Mouse (Mus musculus): ENCODE data around the gene Pole.

The Pole gene

GRCm38 (mm10) chr5:110285770-110286445 lies at the start of gene Pole, which contains the start of gene Pxmp2:
TSS of gene Pole (plus strand) at chr5:110286306.
TSS of gene Pxmp2 (minus strand) at chr5:110286186.
- DNase-seq = peak; percentile 91

- no peak for DNase-seq
These were observed 42.0 kb upstream of the Pole start for GRCm38 (mm10) chr5:110244091-110244490.

- DNase-seq = no peak
These were observed 19.2 kb upstream of the Pole start for GRCm38 (mm10) chr5:110266941-110267340.

- peak; percentile 90 for DNase-seq
These were observed 16.7 kb upstream of the Pole start, which contains the start of gene Pgam5 for GRCm38 (mm10) chr5:110269141-110270101. TSS of gene Pgam5 (minus strand) at chr5:110269913.

- no peak for DNase-seq
These were observed 15.9 kb upstream of the Pole start for GRCm38 (mm10) chr5:110270242-110270641.

GRCm38 (mm10) chr5:110274147-110274546 lies 12.0 kb upstream of the Pole start:
- no peak for DNase-seq

GRCm38 (mm10) chr5:110274846-110275245 lies 11.3 kb upstream of the Pole start:
- no peak for DNase-seq

- DNase-seq = no peak
These were observed 9.7 kb upstream of the Pole start for GRCm38 (mm10) chr5:110276391-110276790.

- no peak for DNase-seq
These were observed 9.2 kb upstream of the Pole start for GRCm38 (mm10) chr5:110276910-110277309.

- no peak for DNase-seq
These were observed 4.1 kb upstream of the Pole start for GRCm38 (mm10) chr5:110281984-110282383.

- DNase-seq = peak; percentile 69
These were observed 1.6 kb upstream of the Pole start for GRCm38 (mm10) chr5:110284536-110284935.

GRCm38 (mm10) chr5:110285156-110285555 lies 950 bp upstream of the Pole start:
- DNase-seq = peak; percentile 53

- DNase-seq = no peak
These were observed 459 bp downstream of the Pole start for GRCm38 (mm10) chr5:110286446-110287083.

- no peak for DNase-seq
These were observed 974 bp downstream of the Pole start for GRCm38 (mm10) chr5:110287084-110287475.

GRCm38 (mm10) chr5:110291649-110292048 lies 5.5 kb downstream of the Pole start:
- no peak for DNase-seq

GRCm38 (mm10) chr5:110296637-110297036 lies 10.5 kb downstream of the Pole start:
- no peak for DNase-seq

GRCm38 (mm10) chr5:110300591-110300990 lies 14.5 kb downstream of the Pole start:
- DNase-seq = no peak

GRCm38 (mm10) chr5:110308861-110309260 lies 22.8 kb downstream of the Pole start:
- DNase-seq = no peak

- DNase-seq = no peak
These were observed 27.0 kb downstream of the Pole start for GRCm38 (mm10) chr5:110313127-110313526.

- no peak for DNase-seq
These were observed 44.4 kb downstream of the Pole start for GRCm38 (mm10) chr5:110330508-110330907.

GRCm38 (mm10) chr5:110338792-110339191 lies 52.7 kb downstream of the Pole start:
- no peak for DNase-seq

GRCm38 (mm10) chr5:110342648-110343284 lies 56.7 kb downstream of the Pole start, which contains the start of gene P2rx2:
TSS of gene P2rx2 (minus strand) at chr5:110343212.
- peak; percentile 66 for DNase-seq

- DNase-seq = no peak
These were observed 58.4 kb downstream of the Pole start, which contains the start of gene Lrcol1 for GRCm38 (mm10) chr5:110344524-110344923. TSS of gene Lrcol1 (plus strand) at chr5:110344730.

Data from kidney, adult 18-20 months (tissue).